Mouse (Mus musculus) frontal cortex, adult (tissue): Measurements from ENCODE around the gene Tns2.
"Not testable (repeated sequence)": the region's sequence is repeated elsewhere in the genome, so short reads cannot be mapped to it uniquely, and the experiment has no call there.

ENCODE experiments used
- ATAC-seq: cut with Nextera tagmentation; 2 replicates; pipeline ENCODE4 v1.9.2; 2017; ENCODE audit warnings: mild to moderate bottlenecking, moderate library complexity, mixed read lengths; ENCODE audit not compliant: low TSS enrichment

Tns2 gene

GRCm38 (mm10) chr15:102100161-102100981, at the start of gene Tns2:
Gene Tns2 (plus strand): TSS chr15:102100413.
- ATAC-seq, result peak; percentile 62

GRCm38 (mm10) chr15:102051920-102052683, 48.1 kb upstream of the Tns2 start:
- peak; percentile 81 for ATAC-seq

- no peak for ATAC-seq
These were observed 43.6 kb upstream of the Tns2 start for GRCm38 (mm10) chr15:102056495-102057174.

GRCm38 (mm10) chr15:102065661-102066325, 34.4 kb upstream of the Tns2 start:
- peak; percentile 92 for ATAC-seq

GRCm38 (mm10) chr15:102070476-102071467, 29.4 kb upstream of the Tns2 start:
- ATAC-seq, result no peak

GRCm38 (mm10) chr15:102072963-102073558, 27.2 kb upstream of the Tns2 start:
- ATAC-seq, result no peak

- peak; percentile 96 for ATAC-seq
These were observed 26.6 kb upstream of the Tns2 start, which contains the start of gene Eif4b for GRCm38 (mm10) chr15:102073559-102074069. Gene Eif4b (plus strand): TSS chr15:102073773.

GRCm38 (mm10) chr15:102074070-102074731, 26.0 kb upstream of the Tns2 start:
- peak; percentile 32; the same call in 1 of the 2 replicates for ATAC-seq

- no peak for ATAC-seq
These were observed 25.2 kb upstream of the Tns2 start for GRCm38 (mm10) chr15:102074876-102075585.

GRCm38 (mm10) chr15:102077111-102077677, 23.0 kb upstream of the Tns2 start:
- no peak for ATAC-seq

GRCm38 (mm10) chr15:102079221-102079620, 21.0 kb upstream of the Tns2 start:
- no peak for ATAC-seq

- not testable (repeated sequence) for ATAC-seq
These were observed 20.3 kb upstream of the Tns2 start for GRCm38 (mm10) chr15:102079924-102080323.

GRCm38 (mm10) chr15:102080429-102080828, 19.8 kb upstream of the Tns2 start:
- no peak for ATAC-seq

- no peak for ATAC-seq
These were observed 18.1 kb upstream of the Tns2 start for GRCm38 (mm10) chr15:102082148-102082547.

- ATAC-seq, result no peak
These were observed 17.2 kb upstream of the Tns2 start for GRCm38 (mm10) chr15:102083028-102083427.

- ATAC-seq, result no peak
These were observed 10.2 kb upstream of the Tns2 start for GRCm38 (mm10) chr15:102089914-102090585.

- no peak for ATAC-seq
These were observed 9.0 kb upstream of the Tns2 start for GRCm38 (mm10) chr15:102091063-102091679.
